Mouse (Mus musculus) limb, embryonic 10.5 days (tissue): ENCODE data around the gene Olfr959. TPM values are rescaled to one million over a fixed set of nuclear protein-coding genes. Genes with fewer than 3 reads are reported as not detected.

ENCODE experiments used
- DNase-seq: peaks from one replicate; pipeline ENCODE4 v3.0.0-alpha.2; 2017; ENCODE audit warnings: low spot score
- H3K27ac ChIP-seq: fragments of 300-500 bp; sonication (generic); 2 replicates; pipeline ENCODE4 v1.5.1; 2016; ENCODE audit warnings: mild to moderate bottlenecking
- H3K27me3 ChIP-seq: fragments of 300-500 bp; sonication (generic); 2 replicates; pipeline ENCODE4 v1.6.1; 2016; ENCODE audit warnings: low read depth, mild to moderate bottlenecking; ENCODE audit not compliant: poor library complexity, severe bottlenecking
- H3K36me3 ChIP-seq: fragments of 300-500 bp; sonication (generic); 2 replicates; pipeline ENCODE4 v1.6.1; 2016; ENCODE audit warnings: mild to moderate bottlenecking, moderate library complexity
- H3K4me1 ChIP-seq: fragments of 300-500 bp; sonication (generic); 2 replicates; pipeline ENCODE4 v1.6.1; 2016
- H3K4me3 ChIP-seq: fragments of 300-500 bp; sonication (generic); 2 replicates; pipeline ENCODE4 v1.5.1; 2016; ENCODE audit warnings: mild to moderate bottlenecking, moderate library complexity
- H3K9me3 ChIP-seq: fragments of 300-500 bp; sonication (generic); replicated peaks from 2 replicates; pipeline ENCODE4 v1.6.1; 2016; ENCODE audit warnings: mild to moderate bottlenecking
- WGBS: fragments of 180-500 bp; shearing (Covaris S2); methylation state at CpG from one replicate; pipeline ENCODE4 v1.1.7; 2016; 5-methylcytosine and 5-hydroxymethylcytosine counted together
- polyA plus RNA-seq: library from polyadenylated mRNA; unstranded; fragments of >200 nt; fragmentation: Nextera tagmentation; extraction: Ambion mirVana; gene quantifications from 2 replicates; pipeline ENCODE4 v1.2.1, GENCODE M21; 2016

The Olfr959 gene
- not detected in 2 replicates for polyA plus RNA-seq

DNA sequence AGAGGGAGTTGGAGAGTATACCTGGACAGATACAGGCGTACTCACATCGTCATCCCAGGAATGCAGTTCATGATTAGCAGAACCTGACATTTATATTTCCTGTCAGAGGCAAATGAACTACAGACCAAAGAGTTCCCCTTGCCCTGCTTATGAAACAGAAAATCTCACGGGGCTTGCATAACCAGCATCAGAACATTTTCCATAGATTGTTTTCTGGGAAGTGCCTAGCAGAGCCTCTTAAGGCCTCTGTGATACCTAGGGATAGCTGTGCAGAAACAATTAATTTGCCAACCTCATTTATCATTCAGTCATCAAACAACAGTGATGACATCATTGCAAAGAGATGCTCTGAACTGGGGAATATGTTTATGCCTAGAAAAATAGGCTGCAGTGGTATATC, at the start of gene Olfr959:
Olfr959 (minus strand) TSS at position 101 of the 400 bp plus-strand sequence.
- Histone ChIP-seq H3K4me3 (no peak within 1 kb of the TSS), H3K4me1 (no peaks in the 10 kb centered on the region), H3K27ac (no peak within 1 kb of the TSS), H3K27me3 (no peaks in the 10 kb centered on the region), H3K9me3 (no peaks in the 10 kb centered on the region), H3K36me3 (no peaks in the 10 kb centered on the region)
- no peak for DNase-seq
- 81% methylated on average over 3 of the region's 3 CpGs for WGBS

DNA sequence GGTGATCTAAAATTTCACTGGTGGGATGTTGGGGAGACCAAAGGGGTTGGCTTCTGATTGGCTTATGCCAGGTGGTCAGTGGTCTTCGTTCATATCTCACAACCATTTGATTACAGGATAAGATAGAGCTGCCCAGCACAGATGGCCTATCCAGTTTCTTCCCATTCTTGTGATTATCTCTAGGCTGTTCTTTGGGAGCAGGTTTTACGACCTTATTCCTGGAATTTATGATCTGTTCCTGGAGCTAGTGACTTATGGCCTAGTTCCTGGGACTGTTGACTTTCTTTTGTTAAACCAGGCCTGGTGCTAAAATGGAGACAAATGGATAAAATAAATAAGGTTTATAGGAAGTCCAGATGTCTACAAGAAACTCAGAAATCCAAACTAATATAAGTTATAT, 49.3 kb upstream of the Olfr959 start:
- H3K36me3 ChIP-seq: no peaks in the 10 kb centered on the region
- H3K4me3 ChIP-seq: no peak overlapping the region
- no peaks in the 10 kb centered on the region for H3K9me3 ChIP-seq
- no peaks in the 10 kb centered on the region for H3K4me1 ChIP-seq
- no peak overlapping the region for H3K27ac ChIP-seq
- H3K27me3 ChIP-seq: no peaks in the 10 kb centered on the region
- no peak for DNase-seq
- 53% methylated on average over 2 of the region's 2 CpGs for WGBS

DNA sequence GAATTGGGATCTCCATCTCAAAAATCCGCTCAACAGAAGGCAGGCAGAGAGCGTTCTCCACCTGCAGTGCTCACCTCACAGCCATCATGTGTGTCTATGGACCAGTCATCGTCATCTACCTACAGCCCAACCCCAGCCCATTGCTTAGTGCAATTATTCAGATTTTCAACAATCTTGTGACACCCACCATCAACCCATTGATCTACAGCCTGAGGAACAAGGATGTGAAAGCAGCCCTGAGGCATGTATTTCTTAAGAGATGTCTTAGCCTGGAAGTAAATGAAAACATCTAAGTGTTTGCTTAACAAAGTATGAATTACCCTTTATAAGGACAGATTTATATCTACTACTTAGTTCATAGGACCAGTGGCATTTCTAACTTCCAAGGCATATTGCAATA, 48.4 kb upstream of the Olfr959 start:
- 93% methylated on average over 3 of the region's 3 CpGs for WGBS
- H3K36me3 ChIP-seq: no peaks in the 10 kb centered on the region
- H3K4me1 ChIP-seq: no peaks in the 10 kb centered on the region
- no peak for DNase-seq
- no peak overlapping the region for H3K4me3 ChIP-seq
- no peaks in the 10 kb centered on the region for H3K9me3 ChIP-seq
- no peak overlapping the region for H3K27ac ChIP-seq
- H3K27me3 ChIP-seq: no peaks in the 10 kb centered on the region

DNA sequence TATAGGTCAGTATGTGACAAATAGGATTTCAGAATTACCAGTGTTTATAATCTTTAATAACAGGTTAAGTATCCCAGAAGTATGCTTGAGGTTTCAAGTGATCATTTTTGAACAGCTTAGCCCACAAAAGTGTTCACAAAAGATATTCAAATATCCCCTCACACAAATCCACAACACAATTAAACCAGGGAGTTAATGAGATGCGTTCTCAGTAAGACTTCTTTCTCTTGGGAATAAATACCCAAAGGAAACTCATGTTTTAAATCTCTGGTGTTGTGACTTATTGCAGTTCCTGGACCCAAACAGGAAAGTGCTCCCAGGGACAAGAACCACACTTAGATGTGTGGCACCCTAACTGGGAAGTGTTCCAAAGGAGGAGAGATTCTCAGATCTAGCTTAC, 45.7 kb upstream of the Olfr959 start, which contains the start of gene Olfr960:
Olfr960 (plus strand) TSS at position 301 of the 400 bp plus-strand sequence.
- H3K4me3 ChIP-seq: no peak within 1 kb of the TSS
- WGBS: 78% methylated on average over 1 of the region's 1 CpGs
- no peaks in the 10 kb centered on the region for H3K27me3 ChIP-seq
- H3K27ac ChIP-seq: no peak within 1 kb of the TSS
- no peaks in the 10 kb centered on the region for H3K36me3 ChIP-seq
- no peaks in the 10 kb centered on the region for H3K9me3 ChIP-seq
- no peaks in the 10 kb centered on the region for H3K4me1 ChIP-seq
- no peak for DNase-seq

DNA sequence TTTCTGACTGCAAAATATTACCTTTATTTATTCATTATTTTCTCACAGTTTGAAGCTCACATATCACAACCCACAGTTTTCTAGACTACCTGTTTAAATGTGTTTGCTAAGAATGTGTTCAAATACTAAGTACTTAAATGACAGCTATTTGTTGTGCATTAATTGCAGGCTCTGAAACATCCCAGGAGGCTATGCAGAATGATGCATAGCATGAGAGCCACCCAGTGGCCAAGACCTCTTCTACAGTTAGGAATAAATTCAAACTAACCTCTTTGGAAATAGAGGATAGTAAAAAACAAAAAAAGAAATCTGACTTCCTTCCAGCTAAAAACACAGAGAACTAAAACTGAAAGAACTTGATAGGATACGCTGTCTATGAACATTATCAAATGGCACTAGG, 36.6 kb upstream of the Olfr959 start:
- no peak for DNase-seq
- no peaks in the 10 kb centered on the region for H3K27me3 ChIP-seq
- no peak overlapping the region for H3K4me3 ChIP-seq
- 58% methylated on average over 1 of the region's 1 CpGs for WGBS
- H3K9me3 ChIP-seq: no peaks in the 10 kb centered on the region
- H3K4me1 ChIP-seq: no peaks in the 10 kb centered on the region
- H3K36me3 ChIP-seq: no peaks in the 10 kb centered on the region
- no peak overlapping the region for H3K27ac ChIP-seq

DNA sequence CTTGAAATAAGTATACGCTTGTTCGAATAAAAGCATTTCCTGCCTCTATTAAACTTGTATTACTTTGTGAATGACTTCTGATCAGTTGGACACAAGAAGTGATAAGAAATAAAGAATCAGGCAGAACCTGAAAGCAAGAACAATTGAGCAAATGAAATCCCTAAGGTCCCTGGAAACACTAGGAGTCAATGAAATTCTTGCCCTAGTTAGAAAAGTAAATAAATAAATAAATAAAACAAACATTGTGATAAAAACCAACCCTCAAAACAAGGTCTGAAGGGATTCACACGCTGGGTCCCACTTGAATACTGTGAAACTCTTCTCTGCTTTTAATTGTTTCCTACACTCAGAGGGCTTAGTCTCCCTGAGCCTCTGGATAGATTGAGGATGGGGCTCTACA, 35.0 kb upstream of the Olfr959 start, which contains the start of gene Olfr148:
Olfr148 (plus strand) TSS at position 301 of the 400 bp plus-strand sequence.
- Histone ChIP-seq H3K4me1 (no peaks in the 10 kb centered on the region), H3K4me3 (no peak within 1 kb of the TSS), H3K9me3 (no peaks in the 10 kb centered on the region), H3K36me3 (no peaks in the 10 kb centered on the region), H3K27ac (no peak within 1 kb of the TSS), H3K27me3 (no peaks in the 10 kb centered on the region)
- DNase-seq: no peak
- 72% methylated on average over 3 of the region's 3 CpGs for WGBS

DNA sequence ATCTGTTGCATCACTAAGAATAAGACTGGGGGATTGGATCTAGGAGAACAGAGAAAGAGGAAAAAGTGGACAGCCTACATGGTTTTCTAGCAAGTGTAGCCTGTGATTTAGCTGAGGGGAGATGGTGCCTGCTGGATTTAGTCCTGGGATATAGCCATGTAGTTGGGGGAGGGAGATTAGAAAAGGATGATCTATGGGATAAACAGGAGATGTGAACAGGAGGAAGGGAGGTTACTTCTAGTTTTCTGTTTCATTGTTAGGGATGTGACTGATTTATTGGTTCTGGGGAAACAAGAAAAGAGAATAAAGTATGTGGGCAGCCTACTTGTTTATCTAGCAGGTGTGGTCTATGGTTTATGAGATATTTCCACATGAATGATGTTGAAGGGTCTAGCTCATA, 33.1 kb upstream of the Olfr959 start:
- no peak overlapping the region for H3K4me3 ChIP-seq
- no peaks in the 10 kb centered on the region for H3K36me3 ChIP-seq
- H3K4me1 ChIP-seq: peaks cover 7% of the 10 kb centered on the region
- no peaks in the 10 kb centered on the region for H3K27me3 ChIP-seq
- DNase-seq: no peak
- H3K9me3 ChIP-seq: no peaks in the 10 kb centered on the region
- no peak overlapping the region for H3K27ac ChIP-seq

DNA sequence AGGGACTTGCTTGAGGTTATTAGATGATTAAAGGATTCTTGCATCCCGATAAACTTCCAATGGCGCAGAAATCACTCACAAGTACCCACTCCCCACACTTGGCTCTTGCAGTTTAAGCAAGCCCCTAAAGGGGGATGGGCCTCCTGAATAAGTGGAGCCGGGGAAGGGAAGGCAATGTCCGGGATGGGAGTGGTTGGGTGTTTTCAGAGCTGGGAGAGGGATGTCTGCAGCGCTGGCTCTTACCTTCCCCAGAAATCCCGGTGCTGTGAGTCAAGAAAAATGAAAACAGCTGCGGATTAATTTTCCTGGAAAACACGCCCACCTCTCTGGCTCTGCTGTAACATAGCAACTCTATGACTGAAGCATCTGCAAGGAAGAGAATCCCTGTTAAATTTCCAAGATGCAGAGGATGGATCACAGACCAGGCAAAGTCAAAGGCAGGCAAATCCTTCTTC, 28.7 kb upstream of the Olfr959 start, which contains the start of gene AW551984:
AW551984 (minus strand) TSS at position 405 of the 455 bp plus-strand sequence.
- under 1% methylated on average over 8 of the region's 8 CpGs for WGBS
- H3K36me3 ChIP-seq: no peaks in the 10 kb centered on the region
- H3K4me3 ChIP-seq: peak within 1 kb of the TSS; percentile 54
- peaks cover 16% of the 10 kb centered on the region for H3K4me1 ChIP-seq
- no peaks in the 10 kb centered on the region for H3K9me3 ChIP-seq
- H3K27ac ChIP-seq: no peak within 1 kb of the TSS
- peak; percentile 44 for DNase-seq
- no peaks in the 10 kb centered on the region for H3K27me3 ChIP-seq

DNA sequence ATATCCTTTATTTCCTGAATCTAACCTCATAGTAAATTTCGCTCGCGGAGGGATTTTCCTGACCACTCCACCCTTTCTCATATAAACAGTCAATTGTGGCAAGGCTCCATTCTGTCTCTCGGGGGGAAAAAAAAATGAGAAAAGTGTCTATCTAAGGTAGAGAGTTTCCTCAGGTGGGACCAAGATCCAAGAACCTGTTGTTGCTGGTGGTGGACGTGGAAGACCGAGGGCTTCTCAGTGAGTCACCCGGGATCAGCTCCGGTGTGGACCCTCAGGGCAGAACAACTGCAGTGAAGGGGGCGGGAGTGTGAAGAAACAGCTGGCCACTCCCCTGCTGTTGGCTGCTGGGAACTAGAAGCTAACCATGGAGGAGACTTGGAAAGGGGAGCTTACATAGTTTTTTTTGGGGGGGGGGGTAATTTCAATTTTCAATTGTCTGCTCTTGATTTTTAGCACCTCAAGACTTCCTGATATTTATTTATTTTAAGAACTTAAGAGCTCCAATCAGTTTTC, 28.0 kb upstream of the Olfr959 start:
- Histone ChIP-seq H3K36me3 (no peaks in the 10 kb centered on the region), H3K4me3 (peak overlapping the region; percentile 54), H3K27ac (no peak overlapping the region), H3K4me1 (peaks cover 16% of the 10 kb centered on the region), H3K27me3 (no peaks in the 10 kb centered on the region), H3K9me3 (no peaks in the 10 kb centered on the region)
- WGBS: 0% methylated on average over 9 of the region's 9 CpGs
- peak; percentile 63 for DNase-seq

DNA sequence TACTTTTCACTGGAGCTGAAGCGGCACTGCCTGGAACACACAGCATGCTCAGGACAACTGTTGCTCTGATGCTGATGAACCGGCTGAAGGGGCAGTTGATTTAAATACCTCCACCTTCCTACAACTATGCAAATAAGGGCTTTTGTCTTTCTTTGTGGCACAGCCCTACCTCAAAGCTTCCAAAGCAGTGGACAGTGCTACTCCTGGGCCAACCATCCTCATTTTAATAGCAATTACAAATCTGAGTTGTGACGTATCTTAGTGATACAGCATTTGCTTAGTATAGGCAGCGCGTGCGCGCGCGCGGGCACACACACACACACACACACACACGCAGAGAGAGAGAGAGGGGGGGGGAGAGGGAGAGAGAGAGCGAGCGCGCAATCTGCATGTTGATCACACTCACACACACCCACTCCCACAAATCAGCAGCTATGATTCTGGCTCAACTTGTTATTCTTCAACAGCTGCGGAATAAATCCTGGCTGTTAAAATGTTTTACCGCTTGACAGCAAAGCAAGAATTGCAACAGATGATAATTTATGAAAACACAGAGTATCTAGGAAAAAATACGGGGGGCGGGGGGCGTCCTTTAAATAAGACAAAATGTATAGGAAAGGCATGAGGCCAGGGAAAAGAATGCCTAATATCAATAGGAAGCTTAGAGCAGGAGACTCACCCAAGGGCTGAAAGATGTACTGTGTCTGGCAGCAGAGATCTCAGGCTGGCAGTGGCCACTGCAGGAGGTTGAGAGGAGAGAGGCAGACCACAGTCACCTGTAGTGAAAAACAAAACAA, 27.4 kb upstream of the Olfr959 start:
- Histone ChIP-seq H3K4me3 (peak overlapping the region; percentile 54), H3K4me1 (peaks cover 16% of the 10 kb centered on the region), H3K27me3 (no peaks in the 10 kb centered on the region), H3K27ac (no peak overlapping the region), H3K9me3 (no peaks in the 10 kb centered on the region), H3K36me3 (no peaks in the 10 kb centered on the region)
- DNase-seq: peak; percentile 61
- under 1% methylated on average over 19 of the region's 19 CpGs for WGBS

DNA sequence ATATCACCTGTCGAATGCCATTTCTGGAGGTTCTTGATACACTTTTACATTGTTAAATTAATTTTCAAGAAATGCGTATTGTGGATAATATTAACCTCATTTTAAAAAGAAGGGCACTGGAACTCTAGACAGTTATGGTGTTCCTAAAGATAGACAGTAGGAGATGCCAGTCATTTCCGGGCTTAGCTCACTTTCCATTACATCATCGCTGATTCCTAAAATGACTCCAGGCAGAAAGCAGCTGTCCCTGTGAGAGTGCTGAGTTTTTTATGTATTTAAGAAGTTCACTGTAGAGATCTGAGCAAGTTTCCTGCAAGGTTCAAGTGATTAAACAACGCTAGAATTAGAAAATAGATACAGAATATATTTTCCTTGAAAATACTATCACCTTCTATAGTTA, 1.7 kb upstream of the Olfr959 start:
- H3K27me3 ChIP-seq: no peaks in the 10 kb centered on the region
- no peaks in the 10 kb centered on the region for H3K36me3 ChIP-seq
- no peak overlapping the region for H3K4me3 ChIP-seq
- no peak overlapping the region for H3K27ac ChIP-seq
- no peaks in the 10 kb centered on the region for H3K4me1 ChIP-seq
- H3K9me3 ChIP-seq: no peaks in the 10 kb centered on the region
- WGBS: 93% methylated on average over 5 of the region's 5 CpGs
- DNase-seq: no peak

DNA sequence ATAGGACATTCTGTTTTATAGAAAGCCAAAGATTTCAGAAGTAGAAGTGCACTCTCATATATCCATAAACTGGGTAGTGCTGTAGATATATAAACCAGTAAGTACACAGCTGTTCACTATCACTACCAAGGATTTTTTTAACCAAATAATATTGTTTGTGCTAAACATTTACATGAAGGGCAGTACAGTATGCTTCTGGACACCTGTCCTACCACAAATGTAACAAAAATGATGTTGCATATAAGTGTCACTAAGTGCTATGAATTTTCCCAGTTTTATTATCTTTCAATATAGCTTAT, 17.1 kb downstream of the Olfr959 start:
- no peak overlapping the region for H3K4me3 ChIP-seq
- H3K27ac ChIP-seq: no peak overlapping the region
- H3K27me3 ChIP-seq: no peaks in the 10 kb centered on the region
- H3K9me3 ChIP-seq: no peaks in the 10 kb centered on the region
- no peaks in the 10 kb centered on the region for H3K4me1 ChIP-seq
- DNase-seq: no peak
- no peaks in the 10 kb centered on the region for H3K36me3 ChIP-seq

DNA sequence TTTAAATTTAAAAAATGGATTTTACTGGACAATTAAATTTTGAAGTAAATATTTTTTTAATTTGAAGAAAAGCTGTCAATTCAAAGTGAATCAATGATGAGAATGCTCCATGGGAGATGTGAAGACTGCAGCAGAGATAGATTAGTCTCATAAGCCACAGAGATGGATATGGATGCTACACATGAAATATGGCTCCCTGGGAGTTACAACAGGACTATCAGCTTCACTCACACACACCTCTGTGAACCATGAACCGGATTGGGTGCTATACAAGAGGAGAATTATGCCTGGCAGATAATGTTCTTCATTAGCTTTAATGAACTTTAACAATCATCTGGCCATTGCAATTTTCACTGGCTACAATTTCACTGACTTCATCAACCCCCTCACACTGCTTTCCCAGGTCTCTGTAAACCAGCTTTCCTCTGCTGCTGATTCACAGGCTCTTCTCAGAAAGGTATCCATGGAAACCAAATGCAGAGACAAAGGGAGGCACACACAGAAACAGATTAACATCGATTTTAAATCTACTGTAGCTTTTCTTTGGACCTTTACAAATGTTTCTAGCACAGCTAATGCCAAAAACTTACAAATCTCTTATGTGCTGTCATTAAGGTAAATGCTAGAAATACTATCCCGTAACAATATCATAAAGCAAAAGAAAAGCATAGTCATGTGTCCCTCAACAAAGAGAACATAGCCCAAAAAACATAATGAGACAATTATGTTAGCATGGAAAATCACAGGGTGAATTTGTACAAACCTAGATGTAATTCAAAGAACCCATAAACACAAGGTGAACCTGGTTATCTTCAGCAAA, 17.6 kb downstream of the Olfr959 start:
- Histone ChIP-seq H3K4me3 (no peak overlapping the region), H3K36me3 (no peaks in the 10 kb centered on the region), H3K4me1 (no peaks in the 10 kb centered on the region), H3K9me3 (no peaks in the 10 kb centered on the region), H3K27ac (no peak overlapping the region), H3K27me3 (no peaks in the 10 kb centered on the region)
- no peak for DNase-seq
- 65% methylated on average over 3 of the region's 3 CpGs for WGBS
